Mouse (Mus musculus) heart, adult 8-10 months (tissue): Measurements from ENCODE around the gene Hoxa7. TPM values are rescaled to one million over a fixed set of nuclear protein-coding genes. Genes with fewer than 3 reads are reported as not detected.
A peak's percentile ranks its signal among the peaks of the same experiment; 100 is the strongest.

Experiments
- DNase-seq: peaks from one replicate; pipeline ENCODE4 v3.0.0; 2022; ENCODE audit warnings: low spot score
- total RNA-seq, 4 experiments: library from RNA; stranded (reverse); gene quantifications; 2 replicates each; pipeline ENCODE4 v1.2.4; 2022

Gene Hoxa7
- total RNA-seq: under 1 TPM in 3 of 4 experiments, not detected in 1; 0.19 to 0.55 (median 0.31) TPM

- peak; percentile 82 for DNase-seq
These were observed at the start of gene Hoxa7 for GRCm38 (mm10) chr6:52221337-52221992. Gene Hoxa7 (minus strand): TSS chr6:52221854.

- DNase-seq: peak; percentile 52
These were observed 49.1 kb upstream of the Hoxa7 start for GRCm38 (mm10) chr6:52270494-52271480.

GRCm38 (mm10) chr6:52268756-52269155 is 47.1 kb upstream of the Hoxa7 start:
- no peak for DNase-seq

- no peak for DNase-seq
These were observed 46.7 kb upstream of the Hoxa7 start for GRCm38 (mm10) chr6:52268341-52268740.

- no peak for DNase-seq
These were observed 46.0 kb upstream of the Hoxa7 start for GRCm38 (mm10) chr6:52267691-52268090.

- no peak for DNase-seq
These were observed 45.6 kb upstream of the Hoxa7 start for GRCm38 (mm10) chr6:52267221-52267620.

- DNase-seq: no peak
These were observed 45.0 kb upstream of the Hoxa7 start for GRCm38 (mm10) chr6:52266666-52266985.

- no peak for DNase-seq
These were observed 44.4 kb upstream of the Hoxa7 start for GRCm38 (mm10) chr6:52265913-52266665.

GRCm38 (mm10) chr6:52265306-52265912 is 43.8 kb upstream of the Hoxa7 start:
- no peak for DNase-seq

GRCm38 (mm10) chr6:52264106-52264790 is 42.6 kb upstream of the Hoxa7 start:
- no peak for DNase-seq

GRCm38 (mm10) chr6:52263321-52263585 is 41.6 kb upstream of the Hoxa7 start:
- no peak for DNase-seq

GRCm38 (mm10) chr6:52262463-52263320 is 41.0 kb upstream of the Hoxa7 start:
- DNase-seq: no peak

GRCm38 (mm10) chr6:52261751-52262462 is 40.3 kb upstream of the Hoxa7 start:
- no peak for DNase-seq

- no peak for DNase-seq
These were observed 39.3 kb upstream of the Hoxa7 start, which contains the start of gene Hoxa13 for GRCm38 (mm10) chr6:52260654-52261575. Gene Hoxa13 (minus strand): TSS chr6:52260880.

GRCm38 (mm10) chr6:52259811-52260261 is 38.2 kb upstream of the Hoxa7 start:
- no peak for DNase-seq

- no peak for DNase-seq
These were observed 37.6 kb upstream of the Hoxa7 start for GRCm38 (mm10) chr6:52259081-52259790.

- peak; percentile 85 for DNase-seq
These were observed 35.3 kb upstream of the Hoxa7 start for GRCm38 (mm10) chr6:52256956-52257355.
